Mouse (Mus musculus) hindbrain, postnatal 0 days (tissue): Measurements from ENCODE around the gene Lhx3. TPM values are rescaled to one million over a fixed set of nuclear protein-coding genes. Genes with fewer than 3 reads are reported as not detected.

Experiments
- ATAC-seq: fragments of 200-750 bp; cut with Nextera tagmentation; 2 replicates; pipeline ENCODE4 v1.8.0; 2017; ENCODE audit warnings: mild to moderate bottlenecking, moderate TSS enrichment, moderate library complexity
- DNase-seq: peaks from one replicate; pipeline ENCODE4 v3.0.0-alpha.2; 2015; ENCODE audit warnings: low spot score
- H3K27ac ChIP-seq: fragments of 300-500 bp; sonication (generic); 2 replicates; pipeline ENCODE4 v1.5.1; 2014; ENCODE audit warnings: mild to moderate bottlenecking
- H3K27me3 ChIP-seq: fragments of 300-500 bp; sonication (generic); 2 replicates; pipeline ENCODE4 v1.6.1; 2014; ENCODE audit warnings: low read length, mixed read lengths; ENCODE audit not compliant: insufficient read depth
- H3K36me3 ChIP-seq: fragments of 300-500 bp; sonication (generic); 2 replicates; pipeline ENCODE4 v1.6.1; 2014; ENCODE audit warnings: low read length, mixed read lengths; ENCODE audit not compliant: insufficient read depth
- H3K4me1 ChIP-seq: fragments of 300-500 bp; sonication (generic); 2 replicates; pipeline ENCODE4 v1.6.1; 2014; ENCODE audit warnings: antibody characterized with exemption, low read length, mixed read lengths; ENCODE audit not compliant: insufficient read depth
- H3K4me2 ChIP-seq: fragments of 300-500 bp; sonication (generic); 2 replicates; pipeline ENCODE4 v1.6.1; 2014; ENCODE audit warnings: low read depth, mild to moderate bottlenecking, low read length, moderate library complexity, mixed read lengths
- H3K4me3 ChIP-seq: fragments of 300-500 bp; sonication (generic); 2 replicates; pipeline ENCODE4 v1.5.1; 2014; ENCODE audit warnings: low read length
- H3K9ac ChIP-seq: fragments of 300-500 bp; sonication (generic); replicated peaks from 2 replicates; pipeline ENCODE4 v1.6.1; 2014; ENCODE audit warnings: mild to moderate bottlenecking, low read length, moderate library complexity, mixed read lengths
- H3K9me3 ChIP-seq: fragments of 300-500 bp; sonication (generic); 2 replicates; pipeline ENCODE4 v1.6.1; 2016; ENCODE audit warnings: low read length, mixed read lengths
- CTCF ChIP-seq: IDR thresholded peaks from 2 replicates; pipeline ENCODE4 v1.5.1; 2016; ENCODE audit warnings: antibody characterized with exemption, control low read depth, low read depth
- WGBS: fragments of 180-500 bp; shearing (Covaris S2); extraction: QIAGEN DNeasy Blood & Tissue Kit; methylation state at CpG from one replicate; pipeline ENCODE4 v1.1.7; 2014; 5-methylcytosine and 5-hydroxymethylcytosine counted together
- polyA plus RNA-seq: library from polyadenylated mRNA; unstranded; fragments of >200 nt; fragmentation: Nextera tagmentation; extraction: Ambion mirVana; gene quantifications from 2 replicates; pipeline ENCODE4 v1.2.1, GENCODE M21; 2015
- total RNA-seq: library from RNA; depleted of rRNA; stranded (reverse); fragments of >200 nt; gene quantifications from 2 replicates; pipeline ENCODE4 v1.2.3, GENCODE M21; 2014; rRNA removed

Lhx3 gene
- total and polyA plus RNA-seq, 2 experiments from 2014 or later: 2.3 to 3.2 TPM

DNA sequence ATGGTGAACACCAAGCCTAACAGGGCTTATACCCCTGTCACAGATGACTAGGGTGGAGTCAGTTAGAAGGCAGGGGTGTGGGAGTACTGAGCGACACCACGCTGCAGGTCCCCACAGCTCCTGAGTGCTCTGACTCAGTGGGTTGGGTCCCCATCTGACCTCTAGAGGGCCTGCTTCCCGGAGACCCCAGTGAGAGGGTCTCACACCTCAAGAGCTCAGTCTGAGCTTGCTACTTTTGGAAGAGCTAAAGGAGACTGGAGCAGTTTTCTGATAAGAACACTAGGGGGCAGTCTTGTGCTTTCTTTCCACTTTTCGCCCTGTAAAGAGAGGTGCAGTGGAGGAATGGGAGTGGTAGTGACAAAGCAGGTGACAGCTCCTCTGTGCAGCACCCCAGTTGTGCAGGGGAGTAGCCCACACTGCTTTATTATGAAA is 54.2 kb downstream of the Lhx3 start:
- H3K4me1 ChIP-seq: peaks cover 25% of the 10 kb centered on the region
- no peaks in the 10 kb centered on the region for H3K9me3 ChIP-seq
- WGBS: 9% methylated on average over 4 of the region's 4 CpGs
- H3K36me3 ChIP-seq: no peaks in the 10 kb centered on the region
- no peak overlapping the region for H3K27ac ChIP-seq
- DNase-seq (peak; percentile 87), ATAC-seq (peak; percentile 73)
- H3K4me2 ChIP-seq: no peak overlapping the region
- no peaks in the 10 kb centered on the region for H3K27me3 ChIP-seq
- peak; percentile 87 for TF ChIP-seq CTCF
- no peak overlapping the region for H3K9ac ChIP-seq
- H3K4me3 ChIP-seq: no peak overlapping the region

DNA sequence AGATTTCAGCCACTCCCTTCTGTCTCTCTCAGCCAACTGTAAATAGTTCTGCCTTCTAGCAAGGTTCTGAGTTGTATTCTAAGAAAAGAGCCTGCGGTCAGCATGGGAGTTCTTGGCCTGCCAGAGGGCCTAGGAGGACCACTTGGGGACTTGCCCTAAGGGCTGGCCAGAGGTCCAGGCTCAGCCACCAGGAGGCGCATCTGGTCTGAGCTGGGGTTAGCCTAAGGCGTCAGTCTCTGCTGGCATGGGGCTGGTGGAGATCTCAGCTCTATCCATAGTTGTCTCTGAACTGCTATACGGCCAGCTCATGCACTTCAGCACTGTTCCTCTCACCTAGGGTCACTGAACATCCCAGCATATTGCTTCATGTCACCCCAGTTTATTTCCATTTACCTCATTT is 54.8 kb downstream of the Lhx3 start:
- ATAC-seq (no peak), DNase-seq (peak; percentile 55)
- H3K4me3 ChIP-seq: no peak overlapping the region
- 40% methylated on average over 4 of the region's 4 CpGs for WGBS
- H3K36me3 ChIP-seq: no peaks in the 10 kb centered on the region
- peaks cover 25% of the 10 kb centered on the region for H3K4me1 ChIP-seq
- H3K9ac ChIP-seq: no peak overlapping the region
- no peak overlapping the region for H3K27ac ChIP-seq
- no peaks in the 10 kb centered on the region for H3K27me3 ChIP-seq
- peak; percentile 62 for TF ChIP-seq CTCF
- H3K4me2 ChIP-seq: no peak overlapping the region
- no peaks in the 10 kb centered on the region for H3K9me3 ChIP-seq

Other genes with a start within 250 kb of the Lhx3 start
- gene Camsap1, start 225.0 kb downstream of the Lhx3 start, total RNA-seq: 98.7 and 106 TPM in 2 replicates
- gene Camsap1, start 225.0 kb downstream of the Lhx3 start, polyA plus RNA-seq: 44.1 and 56.8 TPM in 2 replicates
- gene Ubac1, start 186.5 kb downstream of the Lhx3 start, total RNA-seq: 93.6 and 131 TPM in 2 replicates
- 148 and 150 TPM in 2 replicates for gene Ubac1, start 186.5 kb downstream of the Lhx3 start, polyA plus RNA-seq
- gene Nacc2, start 85.1 kb downstream of the Lhx3 start, total RNA-seq: 50.1 and 61.4 TPM in 2 replicates
- 28.7 and 29.9 TPM in 2 replicates for gene Nacc2, start 85.1 kb downstream of the Lhx3 start, polyA plus RNA-seq
- 20.5 and 24.5 TPM in 2 replicates for gene Qsox2, start 29.2 kb upstream of the Lhx3 start, total RNA-seq
- gene Qsox2, start 29.2 kb upstream of the Lhx3 start, polyA plus RNA-seq: 8.8 and 9.4 TPM in 2 replicates
- 1.3 and 2.7 TPM in 2 replicates for gene Ccdc187, start 86.3 kb upstream of the Lhx3 start, total RNA-seq
- 0.18 TPM in 2 replicates for gene Ccdc187, start 86.3 kb upstream of the Lhx3 start, polyA plus RNA-seq
- 310 and 330 TPM in 2 replicates for gene Gpsm1, start 107.2 kb upstream of the Lhx3 start, total RNA-seq
- 147 and 155 TPM in 2 replicates for gene Gpsm1, start 107.2 kb upstream of the Lhx3 start, polyA plus RNA-seq
- 38.2 and 38.5 TPM in 2 replicates for gene Dnlz, start 143.8 kb upstream of the Lhx3 start, total RNA-seq
- gene Dnlz, start 143.8 kb upstream of the Lhx3 start, polyA plus RNA-seq: 25.6 and 28.2 TPM in 2 replicates
- 2.0 and 24.2 TPM in 2 replicates for gene Card9, start 152.6 kb upstream of the Lhx3 start, total RNA-seq
- gene Card9, start 152.6 kb upstream of the Lhx3 start, polyA plus RNA-seq: 1.5 and 1.6 TPM in 2 replicates
- 44.7 and 56.4 TPM in 2 replicates for gene Snapc4, start 172.4 kb upstream of the Lhx3 start, total RNA-seq
- gene Snapc4, start 172.4 kb upstream of the Lhx3 start, polyA plus RNA-seq: 25.6 and 26.1 TPM in 2 replicates
- 115 and 135 TPM in 2 replicates for gene Entr1, start 181.0 kb upstream of the Lhx3 start, total RNA-seq
- gene Entr1, start 181.0 kb upstream of the Lhx3 start, polyA plus RNA-seq: 133 and 138 TPM in 2 replicates
- 58.7 and 68.5 TPM in 2 replicates for gene Pmpca, start 181.1 kb upstream of the Lhx3 start, total RNA-seq
- 94.9 and 95.8 TPM in 2 replicates for gene Pmpca, start 181.1 kb upstream of the Lhx3 start, polyA plus RNA-seq
- gene Inpp5e, start 200.9 kb upstream of the Lhx3 start, total RNA-seq: 30.2 and 40.6 TPM in 2 replicates
- 16.3 and 17.3 TPM in 2 replicates for gene Inpp5e, start 200.9 kb upstream of the Lhx3 start, polyA plus RNA-seq
- 60.9 and 89.2 TPM in 2 replicates for gene Sec16a, start 236.9 kb upstream of the Lhx3 start, total RNA-seq
- gene Sec16a, start 236.9 kb upstream of the Lhx3 start, polyA plus RNA-seq: 9.9 and 10.5 TPM in 2 replicates